Mouse (Mus musculus) lung, postnatal 0 days (tissue): ENCODE data around the gene Golim4.

Source experiments
- CTCF ChIP-seq: IDR thresholded peaks from 2 replicates; pipeline ENCODE4 v1.5.1; 2016; ENCODE audit warnings: antibody characterized with exemption, mild to moderate bottlenecking
- EP300 ChIP-seq: IDR thresholded peaks from 2 replicates; pipeline ENCODE4 v1.6.1; 2016; ENCODE audit warnings: antibody characterized with exemption, mild to moderate bottlenecking, control low read depth

- no peak for TF ChIP-seq EP300
- TF ChIP-seq CTCF = peak; percentile 29
Observed at GRCm38 (mm10) chr3:75956551-75957302, at the start of gene Golim4.
